Mouse (Mus musculus) forebrain, postnatal 0 days (tissue): ENCODE measurements at regions not wholly inside any gene's neighbourhood (a gene's known extent, or its start where the extent isn't known, plus 50 kb on each side); places are given as distances from the start of the nearest gene placed in this dataset.

ENCODE experiments used
- ATAC-seq: fragments of 200-750 bp; cut with Nextera tagmentation; 2 replicates; pipeline ENCODE4 v1.8.0; 2017; ENCODE audit warnings: mild to moderate bottlenecking, moderate library complexity
- DNase-seq: peaks from one replicate; pipeline ENCODE4 v3.0.0-alpha.2; 2015
- H3K27ac ChIP-seq: fragments of 300-500 bp; sonication (generic); 2 replicates; pipeline ENCODE4 v1.5.1; 2014; ENCODE audit warnings: low read depth, mild to moderate bottlenecking, antibody characterized with exemption, low read length, moderate library complexity, mixed read lengths
- H3K27me3 ChIP-seq: fragments of 300-500 bp; sonication (generic); 2 replicates; pipeline ENCODE4 v1.6.1; 2014; ENCODE audit warnings: mild to moderate bottlenecking, low read length, mixed read lengths; ENCODE audit not compliant: insufficient read depth
- H3K36me3 ChIP-seq: fragments of 300-500 bp; sonication (generic); 2 replicates; pipeline ENCODE4 v1.6.1; 2014; ENCODE audit warnings: mild to moderate bottlenecking, moderate library complexity; ENCODE audit not compliant: insufficient read depth
- H3K4me1 ChIP-seq: fragments of 300-500 bp; sonication (generic); 2 replicates; pipeline ENCODE4 v1.6.1; 2014; ENCODE audit warnings: antibody characterized with exemption; ENCODE audit not compliant: insufficient read depth
- H3K4me2 ChIP-seq: fragments of 300-500 bp; sonication (generic); 2 replicates; pipeline ENCODE4 v1.6.1; 2014; ENCODE audit warnings: low read depth, mild to moderate bottlenecking, moderate library complexity
- H3K4me3 ChIP-seq: fragments of 300-500 bp; sonication (generic); 2 replicates; pipeline ENCODE4 v1.5.1; 2014; ENCODE audit warnings: low read depth, low read length, mixed read lengths
- H3K9ac ChIP-seq: fragments of 300-500 bp; sonication (generic); 2 replicates; pipeline ENCODE4 v1.6.1; 2014; ENCODE audit warnings: mild to moderate bottlenecking
- H3K9me3 ChIP-seq: fragments of 300-500 bp; sonication (generic); 2 replicates; pipeline ENCODE4 v1.6.1; 2016; ENCODE audit warnings: low read length
- CTCF ChIP-seq: sonication (generic); IDR thresholded peaks from 2 replicates; pipeline ENCODE4 v1.5.1; 2016; ENCODE audit warnings: antibody characterized with exemption, control low read depth, low read depth
- WGBS: fragments of 180-500 bp; shearing (Covaris S2); extraction: QIAGEN DNeasy Blood & Tissue Kit; methylation state at CpG from one replicate; pipeline ENCODE4 v1.1.7; 2014; 5-methylcytosine and 5-hydroxymethylcytosine counted together

DNA sequence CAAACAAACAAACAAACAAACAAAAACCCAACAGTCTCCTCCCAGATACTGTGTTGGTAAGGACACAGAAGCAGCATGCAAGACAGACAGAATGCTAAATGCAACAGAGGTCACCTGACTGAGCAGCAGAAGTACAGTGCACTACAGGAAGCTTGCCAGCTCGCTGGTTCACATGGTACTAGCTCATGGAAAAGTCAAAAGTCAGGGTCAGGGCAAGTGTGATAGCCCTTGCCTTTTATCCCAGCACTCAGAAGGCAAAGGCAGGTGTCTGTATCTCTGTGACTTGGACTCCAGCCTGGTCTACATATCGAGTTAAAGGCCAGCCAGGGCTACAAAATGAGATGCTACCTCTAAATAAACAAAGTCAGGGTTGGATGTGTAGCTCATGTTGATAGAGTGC is 99.3 kb downstream of the Hsd17b3 start:
- Histone ChIP-seq H3K36me3 (no peaks in the 10 kb centered on the region), H3K27ac (no peak overlapping the region)
- WGBS: 76% methylated on average over 2 of the region's 2 CpGs

DNA sequence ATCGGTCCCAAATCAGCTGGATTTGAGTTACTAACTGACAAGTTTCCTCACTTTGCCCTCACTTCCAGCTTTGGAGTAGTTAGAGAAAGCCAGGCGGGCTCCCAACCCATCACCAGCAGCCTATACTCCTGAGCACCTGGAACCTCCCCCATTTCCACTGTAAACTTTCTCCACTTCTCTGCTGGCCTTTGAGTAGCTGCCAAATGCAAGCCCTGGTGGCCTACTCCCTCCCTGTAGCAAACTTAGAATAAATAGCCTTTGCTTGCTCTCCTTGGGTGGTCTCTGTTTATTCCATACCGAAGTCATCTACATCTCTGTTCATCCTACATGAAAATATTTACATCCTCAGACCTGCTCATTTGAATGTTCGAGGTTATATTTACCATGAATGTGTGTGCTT is 100.8 kb downstream of the Hsd17b3 start:
- Histone ChIP-seq H3K9me3 (no peaks in the 10 kb centered on the region), H3K4me3 (no peak overlapping the region), H3K36me3 (no peaks in the 10 kb centered on the region), H3K27me3 (peaks cover 79% of the 10 kb centered on the region), H3K9ac (no peak overlapping the region), H3K4me2 (no peak overlapping the region), H3K4me1 (no peaks in the 10 kb centered on the region), H3K27ac (no peak overlapping the region)
- TF ChIP-seq CTCF: no peak
- 86% methylated on average over 4 of the region's 4 CpGs for WGBS
- no peak for DNase-seq
- ATAC-seq: no peak

More for the DNA sequence above, 99.3 kb downstream of the Hsd17b3 start:
- Histone ChIP-seq H3K9me3 (no peaks in the 10 kb centered on the region), H3K4me3 (no peak overlapping the region), H3K27me3 (peaks cover 73% of the 10 kb centered on the region), H3K4me2 (no peak overlapping the region), H3K4me1 (no peaks in the 10 kb centered on the region), H3K9ac (no peak overlapping the region)
- no peak for TF ChIP-seq CTCF
- ATAC-seq (no peak), DNase-seq (no peak)

DNA sequence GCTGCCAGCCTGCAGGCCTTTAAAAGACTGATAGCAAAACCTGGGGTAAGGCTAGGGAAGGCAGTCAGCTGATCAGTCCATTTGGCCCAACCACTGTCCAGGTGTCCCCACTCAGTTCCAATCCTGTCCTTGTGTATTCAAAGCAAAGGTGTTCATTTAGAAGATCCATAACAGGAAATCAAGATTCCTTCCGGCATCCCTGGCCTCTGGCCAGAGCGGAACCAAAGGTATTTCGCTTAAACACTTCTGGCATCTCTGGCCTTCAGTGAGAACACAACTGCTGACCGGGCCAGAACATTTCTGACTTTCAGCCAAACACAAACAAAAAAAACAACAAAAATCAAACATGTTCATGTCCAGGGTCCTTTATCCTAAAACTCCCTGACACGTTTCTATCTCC is 102.3 kb downstream of the Hsd17b3 start:
- H3K27ac ChIP-seq: no peak overlapping the region
- no peak for DNase-seq
- no peak for TF ChIP-seq CTCF

DNA sequence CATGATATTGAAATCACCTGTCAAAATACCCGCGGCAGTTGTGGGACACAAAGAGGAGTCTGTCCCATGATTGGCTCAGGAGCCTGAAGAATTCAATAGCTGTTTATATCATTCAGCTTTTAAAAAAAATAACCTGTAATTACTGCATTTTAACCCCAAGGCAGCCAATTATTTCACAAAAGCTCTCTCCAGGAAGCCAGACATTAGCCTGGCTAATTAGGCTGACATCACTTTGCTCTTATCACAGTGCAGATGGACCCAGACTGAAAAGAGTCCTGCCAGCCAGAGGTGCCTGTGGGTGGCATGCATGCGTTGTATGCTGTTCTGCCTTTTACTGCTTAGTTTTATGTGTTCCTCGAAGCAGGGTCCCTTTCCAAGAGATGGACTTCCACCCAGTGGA is 103.4 kb downstream of the Hsd17b3 start:
- Histone ChIP-seq H3K9ac (no peak overlapping the region), H3K27ac (no peak overlapping the region), H3K9me3 (no peaks in the 10 kb centered on the region), H3K36me3 (no peaks in the 10 kb centered on the region; the same call in 1 of the 2 replicates), H3K4me3 (no peak overlapping the region), H3K27me3 (peaks cover 83% of the 10 kb centered on the region), H3K4me2 (no peak overlapping the region), H3K4me1 (no peaks in the 10 kb centered on the region)
- DNase-seq (peak; percentile 61), ATAC-seq (peak; percentile 88)
- 2% methylated on average over 4 of the region's 4 CpGs for WGBS
- TF ChIP-seq CTCF: no peak

More for the DNA sequence above, 102.3 kb downstream of the Hsd17b3 start:
- H3K4me2 ChIP-seq: no peak overlapping the region
- ATAC-seq: no peak
- H3K4me3 ChIP-seq: no peak overlapping the region
- H3K36me3 ChIP-seq: no peaks in the 10 kb centered on the region
- no peaks in the 10 kb centered on the region for H3K4me1 ChIP-seq
- H3K27me3 ChIP-seq: peaks cover 81% of the 10 kb centered on the region
- WGBS: 84% methylated on average over 5 of the region's 5 CpGs
- no peak overlapping the region for H3K9ac ChIP-seq
- no peaks in the 10 kb centered on the region for H3K9me3 ChIP-seq

DNA sequence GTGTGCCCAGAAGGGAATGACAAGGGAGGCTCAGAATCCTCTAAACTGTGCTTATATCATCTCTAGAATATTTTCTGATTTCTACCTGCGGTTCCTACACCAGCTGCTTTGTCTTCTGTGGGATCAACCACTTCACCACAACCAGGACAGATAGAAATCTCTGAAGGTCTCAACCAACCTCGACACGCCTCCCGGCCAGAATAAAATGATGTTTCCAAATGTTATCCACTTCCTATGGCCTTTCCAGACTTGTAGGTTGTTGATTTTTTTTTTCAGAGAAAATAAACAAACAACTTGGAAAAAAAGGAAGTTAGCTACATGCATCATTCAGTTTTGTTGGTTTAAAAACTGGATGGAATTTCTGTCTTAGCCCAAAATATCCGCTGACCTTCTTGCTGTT is 103.9 kb downstream of the Hsd17b3 start:
- ATAC-seq (no peak), DNase-seq (no peak)
- Histone ChIP-seq H3K27me3 (peaks cover 82% of the 10 kb centered on the region), H3K4me3 (no peak overlapping the region), H3K9me3 (no peaks in the 10 kb centered on the region), H3K4me2 (no peak overlapping the region), H3K27ac (no peak overlapping the region), H3K9ac (no peak overlapping the region), H3K4me1 (no peaks in the 10 kb centered on the region), H3K36me3 (no peaks in the 10 kb centered on the region; the same call in 1 of the 2 replicates)
- TF ChIP-seq CTCF: no peak
- WGBS: 68% methylated on average over 5 of the region's 5 CpGs

DNA sequence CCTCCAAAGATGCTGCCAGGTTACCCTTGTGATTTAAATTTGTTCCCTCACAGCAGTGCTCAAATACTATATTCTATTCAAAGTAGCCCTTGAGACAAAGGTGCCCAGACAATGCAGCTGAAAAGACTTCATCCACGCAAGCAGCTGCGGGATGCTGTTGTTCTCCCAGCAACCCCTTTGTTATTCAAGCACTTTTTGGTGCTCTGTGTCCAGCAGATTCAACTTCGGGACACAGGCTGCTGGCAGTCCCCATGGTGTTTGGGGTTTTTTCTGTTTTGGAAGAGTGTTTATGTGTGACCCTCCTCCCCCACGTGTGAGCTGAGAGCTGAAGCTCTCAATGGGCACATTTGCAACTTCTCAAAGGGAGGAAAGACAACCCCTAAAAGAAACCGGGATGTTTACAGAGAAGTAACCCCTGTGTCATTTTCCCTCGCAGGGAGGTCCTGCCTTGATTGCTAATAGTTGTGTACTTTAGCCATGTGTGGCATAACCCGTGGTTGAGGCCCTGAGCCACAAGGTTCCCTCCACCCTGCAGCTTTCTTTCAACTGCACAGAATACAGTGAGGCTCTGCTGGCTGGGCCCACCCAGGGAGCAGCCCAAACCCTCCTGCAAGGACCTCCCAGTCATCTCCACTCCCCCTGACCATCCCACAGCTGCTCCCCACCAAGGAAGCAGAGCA is 108.9 kb downstream of the Hsd17b3 start:
- H3K4me1 ChIP-seq: no peaks in the 10 kb centered on the region
- ATAC-seq (peak; percentile 83), DNase-seq (no peak)
- peaks cover 52% of the 10 kb centered on the region for H3K27me3 ChIP-seq
- TF ChIP-seq CTCF: no peak
- H3K9me3 ChIP-seq: no peaks in the 10 kb centered on the region
- no peak overlapping the region for H3K4me3 ChIP-seq
- no peak overlapping the region for H3K4me2 ChIP-seq
- 6% methylated on average over 7 of the region's 7 CpGs for WGBS
- no peak overlapping the region for H3K9ac ChIP-seq
- no peak overlapping the region for H3K27ac ChIP-seq
- H3K36me3 ChIP-seq: no peaks in the 10 kb centered on the region; the same call in 1 of the 2 replicates

DNA sequence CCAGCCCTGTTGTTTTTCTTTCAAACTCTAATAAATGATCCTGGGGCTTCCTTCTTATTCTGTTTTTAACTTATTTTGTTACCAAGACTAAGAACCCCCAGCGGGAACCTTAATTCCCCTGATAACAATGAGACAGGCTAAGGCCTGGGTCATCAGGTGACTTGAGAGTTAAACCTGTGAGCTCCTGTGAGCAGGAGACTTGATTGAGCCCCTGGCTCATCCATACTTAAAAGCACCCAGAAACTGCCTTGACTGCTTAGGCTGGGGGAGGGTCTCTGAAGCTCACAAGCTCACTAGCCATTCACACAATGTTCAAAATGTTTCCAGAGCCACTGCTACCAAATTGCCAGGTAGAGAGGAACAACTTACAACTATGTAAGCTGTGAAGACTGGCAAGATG is 109.4 kb downstream of the Hsd17b3 start:
- H3K27me3 ChIP-seq: peaks cover 46% of the 10 kb centered on the region
- DNase-seq (no peak), ATAC-seq (no peak)
- H3K4me1 ChIP-seq: no peaks in the 10 kb centered on the region
- no peaks in the 10 kb centered on the region for H3K9me3 ChIP-seq
- H3K36me3 ChIP-seq: no peaks in the 10 kb centered on the region; the same call in 1 of the 2 replicates
- no peak for TF ChIP-seq CTCF
- H3K27ac ChIP-seq: no peak overlapping the region
- no peak overlapping the region for H3K4me2 ChIP-seq
- H3K9ac ChIP-seq: no peak overlapping the region
- H3K4me3 ChIP-seq: no peak overlapping the region
- WGBS: 0% methylated on average over 1 of the region's 1 CpGs
